Mouse (Mus musculus) cerebellum, postnatal 25 days (tissue): ENCODE data around the gene Fbxl8.

Source experiments
- DNase-seq, 2 experiments: peaks; one replicate each; pipeline ENCODE4 v3.0.0; 2021; ENCODE audit warnings: mixed read lengths in 2 of 2

Fbxl8 gene

DNA sequence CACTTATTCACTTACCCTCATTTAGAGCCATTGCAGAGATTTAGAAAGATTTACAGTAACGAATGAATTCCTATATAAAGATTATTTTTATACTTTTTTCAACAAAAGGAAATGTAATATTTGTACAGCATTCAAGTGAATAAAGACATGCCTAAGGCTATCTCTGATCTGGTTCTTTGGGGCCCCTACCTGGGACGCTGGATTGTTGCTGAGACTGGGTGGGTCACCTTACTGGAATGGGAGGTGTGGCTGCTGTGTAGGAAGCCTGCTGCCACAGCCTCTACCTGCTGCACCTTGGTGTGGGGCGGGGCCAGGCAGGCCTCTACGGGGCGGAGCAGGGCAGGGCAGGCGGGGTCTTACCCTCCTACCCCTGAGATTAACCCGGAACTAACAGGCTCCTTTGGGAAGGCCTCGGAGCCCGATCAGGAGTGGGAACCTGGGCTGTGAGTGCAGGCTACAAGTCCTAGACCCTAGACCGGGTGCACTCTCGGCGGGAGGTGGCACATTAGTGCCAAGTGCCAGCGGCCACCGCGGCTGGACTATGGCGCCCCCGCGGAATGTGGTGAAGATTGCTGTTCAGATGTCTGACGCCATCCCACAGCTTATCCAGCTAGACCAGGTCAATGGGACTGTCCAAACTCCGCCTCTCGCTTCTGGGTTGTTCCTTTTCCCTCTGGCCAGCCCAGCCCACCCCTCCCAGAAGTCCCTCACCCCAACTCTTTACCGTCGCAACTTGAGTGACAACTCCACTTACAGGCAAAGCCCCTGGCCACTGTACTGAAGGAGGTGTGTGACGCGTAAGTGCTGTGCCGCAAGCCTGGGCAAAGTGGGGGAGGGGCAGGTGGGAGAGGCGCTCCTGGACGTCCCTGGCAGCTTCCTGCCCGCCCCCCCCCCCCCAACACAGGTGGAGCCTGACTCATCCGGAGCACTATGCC is 41.0 kb downstream of the Fbxl8 start, which contains the start of gene Elmo3:
Gene Elmo3 (plus strand): TSS at position 391 of the 935 bp plus-strand sequence.
- DNase-seq, result peak; percentile 80 to 84

DNA sequence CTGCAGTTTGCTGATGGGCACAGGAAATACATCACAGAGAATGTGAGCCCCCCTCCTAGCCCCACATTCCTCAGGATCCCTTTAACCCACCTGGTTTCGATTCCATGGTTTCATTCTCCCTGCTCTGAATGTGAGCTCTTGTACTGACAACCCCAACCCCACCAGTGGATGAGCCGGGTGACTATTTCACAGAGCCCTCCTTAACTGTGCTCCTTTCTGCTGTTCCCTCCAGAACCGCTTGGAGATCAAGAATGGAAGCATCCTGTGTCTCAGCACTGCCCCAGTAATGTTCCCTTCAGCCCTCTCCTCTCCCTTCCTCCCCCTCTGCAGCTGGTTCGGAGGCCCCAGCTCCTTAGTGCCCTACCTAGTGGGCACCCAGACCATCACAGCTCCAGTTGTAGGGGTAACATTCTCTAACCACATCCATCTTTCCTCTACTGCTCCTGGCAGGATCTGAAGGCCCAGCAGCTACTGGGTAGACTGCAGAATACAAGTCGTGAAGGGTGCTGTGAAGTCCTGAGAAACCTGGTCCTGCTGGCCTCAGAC is 41.8 kb downstream of the Fbxl8 start:
- peak; percentile 31 to 45 for DNase-seq

DNA sequence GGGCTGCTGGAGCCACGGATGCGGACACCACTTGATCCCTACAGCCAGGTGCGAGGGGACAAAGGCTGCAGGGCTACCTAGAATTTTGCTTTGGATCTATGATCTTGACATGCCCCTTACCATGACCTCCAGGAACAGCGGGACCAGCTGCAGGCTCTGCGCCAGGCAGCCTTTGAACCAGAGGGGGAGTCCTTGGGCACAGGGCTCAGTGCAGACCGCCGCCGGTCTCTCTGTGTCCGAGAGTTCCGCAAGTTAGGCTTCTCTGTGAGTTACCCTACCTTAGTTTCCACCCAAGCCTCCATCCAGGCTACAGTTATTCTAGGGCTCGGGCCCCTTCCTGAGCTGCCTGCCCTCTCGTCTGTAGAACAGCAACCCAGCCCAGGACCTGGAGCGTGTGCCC is 43.2 kb downstream of the Fbxl8 start:
- peak in 1 of 2 experiments; percentile 49 for DNase-seq

DNA sequence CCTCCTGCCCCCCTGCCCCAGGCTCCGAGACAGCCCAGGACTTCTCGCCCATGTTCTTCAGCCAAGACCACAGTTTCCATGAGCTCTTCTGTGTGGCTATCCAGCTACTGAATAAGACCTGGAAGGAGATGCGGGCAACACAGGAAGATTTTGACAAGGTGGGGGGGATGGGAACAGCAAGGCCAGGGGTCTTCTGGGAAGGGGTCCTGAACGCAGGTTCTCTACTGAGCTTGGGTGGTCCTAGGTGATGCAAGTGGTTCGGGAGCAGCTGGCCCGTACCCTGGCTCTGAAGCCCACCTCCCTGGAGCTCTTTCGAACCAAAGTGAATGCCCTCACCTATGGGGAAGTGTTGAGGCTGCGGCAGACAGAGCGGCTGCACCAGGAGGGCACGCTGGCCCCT is 44.0 kb downstream of the Fbxl8 start:
- DNase-seq, result peak in 1 of 2 experiments; percentile 45

DNA sequence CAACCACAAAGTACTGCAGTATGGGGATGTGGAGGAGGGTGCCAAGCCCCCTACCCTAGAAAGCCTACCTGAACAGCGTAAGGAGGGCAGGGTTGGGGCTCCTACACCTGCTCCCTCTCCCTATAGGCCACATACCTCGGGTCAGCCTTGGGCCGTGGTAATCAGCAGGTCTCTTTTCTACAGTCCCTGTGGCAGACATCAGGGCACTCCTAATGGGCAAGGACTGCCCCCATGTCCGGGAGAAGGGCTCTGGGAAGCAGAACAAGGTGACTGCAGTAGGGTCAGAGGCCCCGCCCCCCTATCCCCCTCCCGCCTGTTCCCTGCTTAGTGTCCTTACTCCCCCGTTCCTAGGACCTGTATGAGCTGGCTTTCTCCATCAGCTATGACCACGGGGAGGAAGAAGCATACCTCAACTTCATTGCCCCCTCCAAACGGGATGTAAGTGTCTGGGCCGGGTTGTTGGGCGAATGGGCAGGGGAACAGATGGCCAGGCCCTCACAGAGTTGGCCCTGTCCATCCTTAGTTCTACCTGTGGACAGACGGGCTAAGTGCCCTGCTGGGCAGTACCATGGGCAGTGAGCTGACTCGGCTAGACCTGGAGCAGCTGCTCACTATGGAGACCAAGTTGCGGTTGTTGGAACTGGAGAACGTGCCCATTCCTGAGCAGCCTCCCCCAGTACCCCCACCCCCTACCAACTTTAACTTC is 44.8 kb downstream of the Fbxl8 start:
- DNase-seq, result peak; percentile 95 to 96

DNA sequence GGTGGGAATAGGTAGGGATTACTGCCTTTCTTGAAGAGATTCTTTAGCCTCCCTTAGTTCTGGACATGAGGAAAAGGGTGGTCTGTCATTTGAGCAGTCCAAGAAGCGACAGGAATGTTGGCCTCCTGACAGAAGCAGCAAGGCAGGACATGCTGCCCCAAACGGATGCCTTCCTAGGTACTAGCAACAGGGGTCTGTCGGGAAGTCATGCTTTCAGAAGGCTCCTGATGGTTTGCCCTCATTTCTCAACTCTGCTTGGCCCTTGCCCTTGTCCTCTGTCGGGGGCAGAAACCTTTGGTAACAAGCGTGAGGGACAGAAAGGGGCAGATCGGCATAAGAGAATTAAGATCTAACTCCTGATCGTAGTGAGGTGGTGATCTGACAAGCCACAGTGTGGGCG is 45.7 kb downstream of the Fbxl8 start:
- peak; percentile 52 to 66 for DNase-seq

DNA sequence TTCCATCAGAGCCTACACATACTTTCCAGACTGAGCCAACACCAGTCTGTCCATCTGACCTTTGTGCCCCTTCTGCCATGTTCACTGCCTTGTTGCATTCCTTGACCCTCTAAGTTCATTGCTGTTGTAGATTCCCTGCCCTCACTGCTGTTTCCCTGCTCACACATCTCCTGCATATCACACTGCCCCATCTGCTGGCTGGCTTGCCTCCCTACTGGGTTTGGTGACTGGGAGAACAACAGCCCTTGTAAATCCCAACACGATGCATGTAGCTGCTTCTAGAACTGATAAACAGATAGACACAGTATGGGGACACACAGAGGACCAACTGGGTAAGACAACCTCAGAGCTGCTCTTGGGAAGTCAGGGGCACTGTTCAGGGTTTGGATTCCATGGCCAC is 47.3 kb downstream of the Fbxl8 start:
- no peak for DNase-seq

DNA sequence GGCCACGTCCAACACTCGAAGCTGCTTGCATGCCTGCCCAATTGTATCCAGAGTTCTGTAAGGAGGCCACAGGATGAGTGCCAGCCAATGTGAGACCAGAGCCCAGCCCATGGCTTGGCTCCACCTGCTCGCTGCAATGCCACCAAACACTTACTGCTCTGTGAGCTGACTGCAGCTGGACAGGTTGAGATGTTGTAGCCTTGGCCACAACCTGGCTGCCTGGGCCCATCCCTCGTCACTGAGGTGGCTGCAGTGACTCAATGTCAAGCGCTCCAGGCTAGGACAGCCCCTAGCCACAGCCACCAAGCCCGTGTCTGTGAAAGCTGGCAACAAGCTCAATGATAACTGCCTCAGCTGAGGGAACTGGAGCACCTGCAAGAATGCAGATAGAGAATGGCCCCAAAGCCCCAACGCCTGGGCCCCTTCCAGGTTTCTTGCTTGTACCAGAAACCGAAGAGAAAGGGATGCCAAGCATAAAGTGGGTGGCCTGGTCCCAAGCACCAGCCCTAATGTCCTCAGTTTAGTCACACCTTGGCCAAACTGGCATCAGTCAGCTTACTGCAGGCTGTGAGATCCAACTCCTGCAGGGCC is 48.5 kb downstream of the Fbxl8 start:
- DNase-seq, result peak; percentile 55 to 65

DNA sequence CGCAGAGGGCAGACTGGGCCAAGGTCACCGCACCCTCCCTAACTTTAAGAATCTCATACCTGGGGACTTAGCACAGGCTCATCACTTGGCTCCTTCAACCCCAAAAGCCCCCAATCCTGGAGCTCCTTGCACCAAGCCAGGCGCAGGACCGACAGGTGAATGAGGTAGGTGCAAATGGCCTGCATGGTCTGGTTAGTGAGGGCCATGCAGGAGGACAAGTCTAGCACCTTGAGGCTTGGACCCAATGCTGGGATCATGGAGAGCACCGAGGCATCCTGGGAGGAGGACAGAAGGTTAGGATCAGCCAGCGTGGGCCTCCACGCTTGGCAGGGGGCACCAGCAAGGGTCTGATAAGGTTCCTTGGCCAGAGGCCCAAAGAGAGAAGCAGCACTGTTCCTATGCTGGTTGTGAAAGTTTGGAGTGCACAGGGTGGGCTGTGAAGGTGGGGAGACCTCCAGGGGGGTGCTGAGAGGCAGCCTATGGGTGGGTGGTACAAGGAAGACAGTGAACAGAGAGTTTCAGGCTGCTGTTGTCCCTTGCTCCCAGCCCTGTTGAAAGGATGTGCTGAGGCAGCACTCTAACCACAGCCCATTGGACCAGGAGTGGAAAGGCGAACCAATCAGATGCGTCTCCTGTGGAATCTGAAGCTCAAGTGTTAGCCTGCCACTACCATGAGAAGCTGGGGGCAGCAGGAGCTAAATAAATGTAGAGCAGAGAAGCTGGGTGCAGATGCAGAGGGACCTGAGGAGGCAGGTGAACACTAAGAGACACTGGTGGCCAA is 49.4 kb downstream of the Fbxl8 start:
- peak in 1 of 2 experiments; percentile 21 for DNase-seq

DNA sequence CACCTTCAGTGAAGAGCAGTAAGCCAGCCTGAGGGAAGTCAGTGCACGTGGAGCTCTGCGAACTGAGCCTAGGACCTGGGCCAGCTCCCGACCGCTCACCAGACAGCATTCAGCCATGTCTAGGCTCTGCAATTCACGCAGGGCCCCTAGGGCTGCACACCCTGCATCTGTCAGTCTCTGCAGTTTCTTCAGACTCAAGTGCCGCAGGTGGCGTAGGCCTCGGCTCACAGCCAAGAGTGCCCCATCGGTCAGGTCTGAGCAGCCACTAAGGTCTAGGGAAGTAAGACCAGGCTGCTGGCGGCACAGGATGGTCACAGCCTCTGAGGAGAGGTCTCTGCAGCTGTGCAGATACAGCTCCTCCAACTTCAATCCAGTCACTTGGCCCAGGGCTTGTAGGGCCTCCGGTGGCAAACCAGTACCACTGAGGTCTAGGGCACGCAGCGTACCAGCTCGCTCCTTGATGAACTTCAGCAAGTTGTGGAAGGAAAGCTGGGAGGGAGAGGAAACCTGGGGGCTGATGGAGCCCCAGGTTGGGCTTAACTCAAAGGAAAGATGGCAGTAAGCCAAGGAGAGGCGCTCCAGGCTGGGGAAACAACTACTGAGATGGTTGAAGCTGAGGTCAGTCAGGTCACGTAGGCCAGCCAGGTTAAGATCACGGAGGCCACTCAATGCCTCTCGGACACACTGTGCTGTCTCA is 50.8 kb downstream of the Fbxl8 start:
- DNase-seq, result peak; percentile 64 to 70

DNA sequence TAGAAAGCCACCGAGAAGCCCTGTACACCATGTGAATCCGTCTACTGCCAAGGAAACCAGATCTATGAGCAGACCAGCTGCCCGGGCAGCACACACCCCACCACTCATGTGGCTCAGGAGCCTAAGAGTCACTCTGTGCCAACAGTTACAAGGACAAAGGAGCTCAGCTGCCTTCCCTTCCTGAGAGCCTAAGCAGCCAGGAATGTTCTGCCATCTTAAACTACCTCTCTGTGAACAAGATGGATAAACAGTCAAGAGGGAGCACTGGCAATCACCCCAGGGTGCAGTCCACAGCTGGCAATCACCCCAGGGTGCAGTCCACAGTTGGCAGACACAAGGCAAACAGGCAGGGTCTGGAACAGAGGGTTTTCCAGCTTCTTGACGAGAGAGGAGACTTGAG is 53.5 kb downstream of the Fbxl8 start:
- peak in 1 of 2 experiments; percentile 17 for DNase-seq

DNA sequence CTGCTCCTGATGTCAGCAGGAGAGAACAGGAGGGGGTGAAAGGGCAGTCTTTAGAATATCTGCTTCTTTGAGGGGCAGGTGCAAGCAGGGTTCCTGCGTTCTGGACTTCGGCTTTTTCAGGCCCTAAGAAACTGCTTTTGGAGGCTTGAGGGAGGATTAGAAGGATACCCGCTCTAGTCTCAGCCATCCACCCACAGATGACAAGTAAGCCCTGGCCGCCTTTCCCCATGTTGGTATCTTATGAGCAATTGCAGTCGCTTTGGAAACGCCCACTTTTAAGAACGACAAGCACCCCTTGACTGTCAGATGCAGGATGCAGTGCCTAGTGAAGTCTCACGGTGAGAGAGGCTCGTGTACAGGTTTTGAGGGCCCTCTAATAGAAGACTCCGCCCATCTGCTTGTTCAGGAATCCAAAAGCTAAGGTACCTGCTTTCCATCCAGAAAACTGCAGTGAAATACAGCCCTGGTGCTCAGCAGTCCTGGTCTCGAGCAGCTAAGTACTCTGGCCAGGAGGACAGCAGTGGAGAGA is 54.3 kb downstream of the Fbxl8 start:
- DNase-seq, result no peak
